Comparison of ENCODE assay signal across 8 mouse cellular contexts in genomic region chr15:7459992-7460820, GRCm38 (mm10).
DNase-seq lines count a peak whose midpoint lies in the region; ATAC-seq and TF ChIP-seq lines count a peak whose summit lies in the region.

No protein-coding gene starts in this region.

- no peaks in the 10 kb centered on the region for H3K4me1 ChIP-seq in ES-E14 (ENCODE audit: control insufficient read depth in 2 of 2, insufficient read depth in 2 of 2, low read length in 2 of 2, poor library complexity in 1 of 2)
- no peaks in the 10 kb centered on the region for H3K4me1 ChIP-seq in forebrain, embryonic 12.5 days
- H3K4me1 ChIP-seq in hindbrain, embryonic 11.5 days (replicated peaks; ENCODE audit: control insufficient read depth, insufficient read depth, low read length), result no peaks in the 10 kb centered on the region

- peak; percentile 53; the same call in 1 of the 2 replicates for ATAC-seq in forebrain, embryonic 12.5 days (ENCODE audit: low FRiP score)
- peak; percentile 47; the same call in 1 of the 2 replicates for ATAC-seq in hindbrain, embryonic 11.5 days (ENCODE audit: low FRiP score)
- no peak for ATAC-seq in activated CD4-positive, CD25-positive, alpha-beta regulatory T cell, adult 4 months

- no peak for TF ChIP-seq POLR2A in brain, embryonic 14.5 days (IDR thresholded peaks at IDR 0.05; ENCODE audit: borderline replicate concordance, extremely low read depth, insufficient read depth, insufficient read length, poor library complexity, severe bottlenecking)

- in situ Hi-C loops in ES-E14 (cut with MboI; ENCODE audit: low sequenced_read_pairs in 2 of 2, unreplicated experiment in 2 of 2), result loop anchor here in 1 of 2 experiments (25.0 kb wide), 1 partner anchor 352 kb away; the partner anchor contains the start of gene Gdnf

- DNase-seq in ES-E14 (ENCODE audit: low read depth, low spot score), result peak; percentile 49
- DNase-seq in brain, embryonic 14.5 days (ENCODE audit: low read depth), result peak; percentile 82
- peak; percentile 79 for DNase-seq in hindbrain, embryonic 11.5 days (ENCODE audit: low spot score)
- peak; percentile 45 for DNase-seq in layer of hippocampus, adult 9-11 months
- peak; percentile 64 to 74 for DNase-seq in lung, postnatal 4 days
- DNase-seq in right cerebral cortex, postnatal 14 days, result peak; percentile 65

- H3K36me3 ChIP-seq in ES-E14 (ENCODE audit: control insufficient read depth, insufficient read depth, low read length, poor library complexity, severe bottlenecking), result no peaks in the 10 kb centered on the region
- no peaks in the 10 kb centered on the region for H3K36me3 ChIP-seq in forebrain, embryonic 12.5 days (replicated peaks)
- H3K36me3 ChIP-seq in hindbrain, embryonic 11.5 days (ENCODE audit: control insufficient read depth, insufficient read depth, low read length), result no peaks in the 10 kb centered on the region

- 31% methylated on average over 9 of the region's 9 CpGs for WGBS in forebrain, embryonic 12.5 days
- WGBS in hindbrain, embryonic 11.5 days, result 34% methylated on average over 9 of the region's 9 CpGs

- no peaks in the 10 kb centered on the region for H3K27me3 ChIP-seq in forebrain, embryonic 12.5 days
- H3K27me3 ChIP-seq in hindbrain, embryonic 11.5 days (ENCODE audit: control insufficient read depth, insufficient read depth, low read length), result no peaks in the 10 kb centered on the region

- no peak overlapping the region for H3K4me3 ChIP-seq in ES-E14 (ENCODE audit: insufficient read depth in 1 of 2, low read depth in 1 of 2, low read length in 2 of 2, poor library complexity in 1 of 2, severe bottlenecking in 1 of 2)
- H3K4me3 ChIP-seq in forebrain, embryonic 12.5 days (replicated peaks), result no peak overlapping the region
- H3K4me3 ChIP-seq in hindbrain, embryonic 11.5 days (ENCODE audit: low read depth, low read length), result no peak overlapping the region

- H3K9me3 ChIP-seq in ES-E14 (ENCODE audit: control insufficient read depth, insufficient read depth, low read depth, low read length), result no peaks in the 10 kb centered on the region
- no peaks in the 10 kb centered on the region for H3K9me3 ChIP-seq in forebrain, embryonic 12.5 days
- H3K9me3 ChIP-seq in hindbrain, embryonic 11.5 days (ENCODE audit: control insufficient read depth, low read length), result no peaks in the 10 kb centered on the region

- TF ChIP-seq CTCF in brain, embryonic 14.5 days (IDR thresholded peaks at IDR 0.05; ENCODE audit: borderline replicate concordance, extremely low read depth, insufficient read depth, insufficient read length), result peak; percentile 93

- H3K4me2 ChIP-seq in forebrain, embryonic 12.5 days, result no peak overlapping the region
- H3K4me2 ChIP-seq in hindbrain, embryonic 11.5 days (replicated peaks; ENCODE audit: low read depth, low read length), result no peak overlapping the region

- no peak overlapping the region for H3K9ac ChIP-seq in ES-E14 (ENCODE audit: insufficient read depth, low read depth, low read length, poor library complexity, severe bottlenecking)
- no peak overlapping the region for H3K9ac ChIP-seq in forebrain, embryonic 12.5 days
- H3K9ac ChIP-seq in hindbrain, embryonic 11.5 days (ENCODE audit: low read depth, low read length), result no peak overlapping the region

- H3K27ac ChIP-seq in ES-E14 (ENCODE audit: insufficient read depth, low read depth, low read length, poor library complexity, severe bottlenecking), result no peak overlapping the region
- H3K27ac ChIP-seq in forebrain, embryonic 12.5 days, result no peak overlapping the region
- H3K27ac ChIP-seq in hindbrain, embryonic 11.5 days (ENCODE audit: low read depth, low read length), result no peak overlapping the region

TF ChIP-seq in ES-E14, 5 proteins besides CTCF, POLR2A, EP300 and RAD21:
- TF ChIP-seq ZC3H11A (IDR thresholded peaks at IDR 0.05; ENCODE audit: borderline replicate concordance, low read depth, low read length) (peak; percentile 99), ZNF384 (IDR thresholded peaks at IDR 0.05; ENCODE audit: low read depth, low read length) (no peak), MAFK (IDR thresholded peaks at IDR 0.05; ENCODE audit: insufficient read depth, low read depth, low read length) (no peak)
TF ChIP-seq in ES-E14: peak in this region for 1.
